Mouse (Mus musculus): ENCODE measurements at regions not wholly inside any gene's neighbourhood (a gene's known extent, or its start where the extent isn't known, plus 50 kb on each side); places are given as distances from the start of the nearest gene placed in this dataset.

DNA sequence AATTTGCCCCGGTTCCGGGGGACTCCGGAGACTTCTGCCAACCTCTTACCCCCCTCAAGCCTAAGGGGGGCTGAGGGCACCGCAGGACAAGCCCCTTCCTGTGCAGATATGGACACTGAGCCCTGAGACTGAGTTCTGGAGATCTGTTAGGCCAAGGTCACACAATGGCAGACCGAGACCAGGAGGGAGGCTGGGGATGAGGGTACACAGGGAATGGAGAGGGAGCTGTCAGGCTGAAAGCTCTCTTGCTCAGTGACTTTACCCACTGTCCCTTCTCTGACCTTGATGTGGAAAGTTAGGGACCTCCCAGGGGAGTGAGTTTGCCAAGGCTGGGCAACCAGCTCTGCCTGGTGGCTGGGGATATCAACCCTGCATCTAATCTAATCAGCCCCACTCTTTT, 82.7 kb downstream of the Cstad start:
- peaks cover 24% of the 10 kb centered on the region for H3K27me3 ChIP-seq (ENCODE audit: insufficient read depth, poor library complexity, severe bottlenecking)
- WGBS = 9% methylated on average over 5 of the region's 5 CpGs
- DNase-seq (ENCODE audit: low spot score) = no peak
- H3K4me1 ChIP-seq (replicated peaks) = peaks cover 44% of the 10 kb centered on the region
- peaks cover 18% of the 10 kb centered on the region for H3K9me3 ChIP-seq
- no peaks in the 10 kb centered on the region for H3K36me3 ChIP-seq
- peak overlapping the region; percentile 91 for H3K27ac ChIP-seq
- H3K4me3 ChIP-seq = peak overlapping the region; percentile 49

- DNase-seq (ENCODE audit: low spot score) = peak; percentile 71
- peaks cover 39% of the 10 kb centered on the region for H3K4me1 ChIP-seq (replicated peaks)
- no peaks in the 10 kb centered on the region for H3K36me3 ChIP-seq
- H3K4me3 ChIP-seq = peak overlapping the region; percentile 49
- under 1% methylated on average over 44 of the region's 44 CpGs for WGBS
- H3K27ac ChIP-seq = peak overlapping the region; percentile 91
- H3K9me3 ChIP-seq = peaks cover 18% of the 10 kb centered on the region
- peaks cover 24% of the 10 kb centered on the region for H3K27me3 ChIP-seq (ENCODE audit: insufficient read depth, poor library complexity, severe bottlenecking)
Observed at GRCm38 (mm10) chr2:30676833-30677459, 82.1 kb downstream of the Cstad start.

- no peaks in the 10 kb centered on the region for H3K36me3 ChIP-seq
- WGBS = 5% methylated on average over 7 of the region's 7 CpGs
- no peak for DNase-seq (ENCODE audit: low spot score)
- peaks cover 24% of the 10 kb centered on the region for H3K27me3 ChIP-seq (ENCODE audit: insufficient read depth, poor library complexity, severe bottlenecking)
- H3K27ac ChIP-seq = peak overlapping the region; percentile 91
- peaks cover 18% of the 10 kb centered on the region for H3K9me3 ChIP-seq
- H3K4me1 ChIP-seq (replicated peaks) = peaks cover 37% of the 10 kb centered on the region
- peak overlapping the region; percentile 49 for H3K4me3 ChIP-seq
Observed at GRCm38 (mm10) chr2:30676450-30676832, 81.6 kb downstream of the Cstad start.

DNA sequence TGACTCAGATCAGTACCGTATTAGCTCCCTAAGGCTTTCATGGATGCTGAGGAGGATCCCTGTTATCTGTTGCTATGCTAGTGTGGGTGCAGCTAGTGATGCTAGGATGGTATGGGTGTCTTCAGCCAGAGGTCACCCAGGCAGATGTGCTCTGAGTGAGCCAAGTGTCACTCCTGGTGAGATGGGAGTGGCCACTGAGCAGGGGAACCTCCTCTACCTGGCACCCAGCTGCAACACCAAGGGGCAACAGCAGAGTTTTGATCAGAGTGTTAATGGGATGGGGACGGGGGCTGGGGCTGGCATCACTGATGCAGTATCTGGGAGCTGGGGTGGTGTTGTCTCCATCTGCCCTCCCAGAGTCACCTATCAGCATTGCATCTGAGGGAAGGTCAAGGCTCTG, 81.0 kb downstream of the Cstad start:
- Histone ChIP-seq H3K9me3 (peaks cover 18% of the 10 kb centered on the region), H3K27me3 (ENCODE audit: insufficient read depth, poor library complexity, severe bottlenecking) (peaks cover 29% of the 10 kb centered on the region), H3K4me3 (no peak overlapping the region), H3K27ac (peak overlapping the region; percentile 91; the same call in 1 of the 2 replicates), H3K4me1 (replicated peaks) (peaks cover 38% of the 10 kb centered on the region), H3K36me3 (no peaks in the 10 kb centered on the region)
- DNase-seq (ENCODE audit: low spot score) = no peak
- 75% methylated on average over 2 of the region's 2 CpGs for WGBS

- 0 out of 2 replicates have a peak, but pooled peaks cover 6% of the 10 kb centered on the region for H3K9me3 ChIP-seq
- WGBS = 78% methylated on average over 5 of the region's 5 CpGs
- H3K4me3 ChIP-seq = no peak overlapping the region
- no peaks in the 10 kb centered on the region for H3K36me3 ChIP-seq
- H3K4me1 ChIP-seq (replicated peaks) = peaks cover 57% of the 10 kb centered on the region
- peaks cover 13% of the 10 kb centered on the region for H3K27me3 ChIP-seq (ENCODE audit: insufficient read depth, poor library complexity, severe bottlenecking)
- peak overlapping the region; percentile 87 for H3K27ac ChIP-seq
- no peak for DNase-seq (ENCODE audit: low spot score)
Observed at GRCm38 (mm10) chr2:30670836-30671586, 76.2 kb downstream of the Cstad start.

DNA sequence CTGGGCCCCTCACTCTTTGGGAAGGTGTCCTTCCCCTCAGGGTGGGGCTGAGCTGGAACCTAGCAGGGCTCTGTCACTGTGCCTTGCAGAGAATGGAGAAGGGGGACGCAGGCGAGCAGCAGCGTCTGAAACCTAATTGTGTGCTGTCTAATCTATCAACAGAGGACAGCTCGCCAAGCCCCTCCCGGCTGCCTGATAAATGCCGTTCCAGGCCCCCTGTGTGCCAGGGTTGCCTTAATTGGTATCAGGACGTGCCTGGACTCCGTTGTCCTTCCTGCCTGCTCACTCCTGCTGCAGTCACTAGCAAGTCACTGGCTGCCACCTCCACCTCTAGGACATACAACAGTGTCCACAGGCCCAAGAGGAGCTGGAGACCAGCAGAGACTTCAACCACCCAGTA, 72.6 kb downstream of the Cstad start:
- 12% methylated on average over 8 of the region's 8 CpGs for WGBS
- H3K4me1 ChIP-seq (replicated peaks) = peaks cover 69% of the 10 kb centered on the region

DNA sequence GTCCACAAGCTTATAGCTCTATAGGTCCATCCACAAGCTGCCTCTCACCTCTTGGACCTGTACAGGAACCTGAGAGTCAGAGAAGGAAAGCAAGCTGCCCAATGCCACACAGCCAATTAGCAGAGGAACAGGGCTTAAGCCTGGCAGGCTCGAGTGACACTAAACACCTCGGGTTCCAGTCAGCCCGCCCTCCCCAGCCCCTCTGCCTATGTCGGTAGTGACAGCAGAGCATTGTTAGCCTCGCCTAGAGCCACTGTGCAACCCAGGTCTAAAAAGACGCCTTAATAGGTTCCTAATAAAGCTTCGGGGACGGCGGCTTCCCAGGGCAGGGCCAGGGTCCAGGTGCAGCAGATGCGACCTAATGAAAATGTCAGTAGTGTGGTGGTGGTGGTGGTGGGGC, 66.3 kb downstream of the Cstad start:
- WGBS = 29% methylated on average over 10 of the region's 10 CpGs
- peaks cover 82% of the 10 kb centered on the region for H3K4me1 ChIP-seq (replicated peaks)
- H3K36me3 ChIP-seq = no peaks in the 10 kb centered on the region
- no peaks in the 10 kb centered on the region for H3K9me3 ChIP-seq
- H3K4me3 ChIP-seq = 0 out of 2 replicates have a peak overlapping the region, but pooled peaks have one; percentile 1
- peak overlapping the region; percentile 96 for H3K27ac ChIP-seq
- 0 out of 2 replicates have a peak, but pooled peaks cover 2% of the 10 kb centered on the region for H3K27me3 ChIP-seq (ENCODE audit: insufficient read depth, poor library complexity, severe bottlenecking)
- DNase-seq (ENCODE audit: low spot score) = no peak

More for the DNA sequence above, 72.6 kb downstream of the Cstad start:
- Histone ChIP-seq H3K27ac (peak overlapping the region; percentile 87), H3K9me3 (no peaks in the 10 kb centered on the region), H3K36me3 (no peaks in the 10 kb centered on the region), H3K27me3 (ENCODE audit: insufficient read depth, poor library complexity, severe bottlenecking) (peaks cover 4% of the 10 kb centered on the region; the same call in 1 of the 2 replicates), H3K4me3 (peak overlapping the region; percentile 18; the same call in 1 of the 2 replicates)
- peak; percentile 51 for DNase-seq (ENCODE audit: low spot score)

GRCm38 (mm10) chr2:30660613-30660991, 65.8 kb downstream of the Cstad start:
- H3K4me1 ChIP-seq (replicated peaks) = peaks cover 87% of the 10 kb centered on the region
- peak overlapping the region; percentile 96 for H3K27ac ChIP-seq
- peak; percentile 77 for DNase-seq (ENCODE audit: low spot score)
- H3K4me3 ChIP-seq = peak overlapping the region; percentile 52
- no peaks in the 10 kb centered on the region for H3K36me3 ChIP-seq
- 0 out of 2 replicates have a peak, but pooled peaks cover 2% of the 10 kb centered on the region for H3K27me3 ChIP-seq (ENCODE audit: insufficient read depth, poor library complexity, severe bottlenecking)
- H3K9me3 ChIP-seq = no peaks in the 10 kb centered on the region
- WGBS = 7% methylated on average over 10 of the region's 10 CpGs

GRCm38 (mm10) chr2:30659836-30660612, 65.2 kb downstream of the Cstad start:
- no peak for DNase-seq (ENCODE audit: low spot score)
- Histone ChIP-seq H3K36me3 (no peaks in the 10 kb centered on the region), H3K4me3 (peak overlapping the region; percentile 52), H3K4me1 (replicated peaks) (peaks cover 88% of the 10 kb centered on the region), H3K9me3 (no peaks in the 10 kb centered on the region), H3K27me3 (ENCODE audit: insufficient read depth, poor library complexity, severe bottlenecking) (0 out of 2 replicates have a peak, but pooled peaks cover 2% of the 10 kb centered on the region), H3K27ac (peak overlapping the region; percentile 96)
- WGBS = 25% methylated on average over 11 of the region's 11 CpGs

- Histone ChIP-seq H3K4me1 (replicated peaks) (peaks cover 90% of the 10 kb centered on the region), H3K9me3 (no peaks in the 10 kb centered on the region), H3K4me3 (peak overlapping the region; percentile 52), H3K27me3 (ENCODE audit: insufficient read depth, poor library complexity, severe bottlenecking) (0 out of 2 replicates have a peak, but pooled peaks cover 2% of the 10 kb centered on the region), H3K36me3 (no peaks in the 10 kb centered on the region), H3K27ac (peak overlapping the region; percentile 96)
- DNase-seq (ENCODE audit: low spot score) = peak; percentile 87
- WGBS = under 1% methylated on average over 16 of the region's 16 CpGs
Observed at GRCm38 (mm10) chr2:30658844-30659555, 64.2 kb downstream of the Cstad start.
